Mouse (Mus musculus) hindbrain, embryonic 15.5 days (tissue): ENCODE data around the gene Zp3. TPM values are rescaled to one million over a fixed set of nuclear protein-coding genes. Genes with fewer than 3 reads are reported as not detected.

Source experiments
- ATAC-seq: fragments of 200-750 bp; cut with Nextera tagmentation; 2 replicates; pipeline ENCODE4 v1.8.0; 2017; ENCODE audit warnings: low read depth, moderate number of reproducible peaks, moderate TSS enrichment; ENCODE audit not compliant: low FRiP score
- H3K27ac ChIP-seq: fragments of 300-500 bp; sonication (generic); replicated peaks from 2 replicates; pipeline ENCODE4 v1.5.1; 2015; ENCODE audit warnings: mild to moderate bottlenecking, inconsistent platforms
- H3K27me3 ChIP-seq: fragments of 300-500 bp; sonication (generic); 2 replicates; pipeline ENCODE4 v1.6.1; 2015; ENCODE audit warnings: control low read depth, inconsistent platforms
- H3K36me3 ChIP-seq: fragments of 300-500 bp; sonication (generic); 2 replicates; pipeline ENCODE4 v1.6.1; 2015; ENCODE audit warnings: control low read depth, inconsistent platforms
- H3K4me1 ChIP-seq: fragments of 300-500 bp; sonication (generic); replicated peaks from 2 replicates; pipeline ENCODE4 v1.6.1; 2015; ENCODE audit warnings: control low read depth, inconsistent platforms
- H3K4me2 ChIP-seq: fragments of 300-500 bp; sonication (generic); 2 replicates; pipeline ENCODE4 v1.6.1; 2015; ENCODE audit warnings: moderate library complexity, mild to moderate bottlenecking, inconsistent platforms
- H3K4me3 ChIP-seq: fragments of 300-500 bp; sonication (generic); 2 replicates; pipeline ENCODE4 v1.5.1; 2015; ENCODE audit warnings: mild to moderate bottlenecking, inconsistent platforms
- H3K9ac ChIP-seq: fragments of 300-500 bp; sonication (generic); 2 replicates; pipeline ENCODE4 v1.6.1; 2015; ENCODE audit warnings: inconsistent platforms
- H3K9me3 ChIP-seq: fragments of 300-500 bp; sonication (generic); 2 replicates; pipeline ENCODE4 v1.6.1; 2016; ENCODE audit warnings: control low read depth, inconsistent platforms
- WGBS: fragments of 180-500 bp; shearing (Covaris S2); methylation state at CpG from one replicate; pipeline ENCODE4 v1.1.7; 2015; 5-methylcytosine and 5-hydroxymethylcytosine counted together
- polyA plus RNA-seq: library from polyadenylated mRNA; unstranded; fragments of >200 nt; fragmentation: Nextera tagmentation; extraction: Ambion mirVana; gene quantifications from 2 replicates; pipeline ENCODE4 v1.2.1, GENCODE M21; 2015

Gene Zp3
- polyA plus RNA-seq: 0.21 and 0.37 TPM in 2 replicates

DNA sequence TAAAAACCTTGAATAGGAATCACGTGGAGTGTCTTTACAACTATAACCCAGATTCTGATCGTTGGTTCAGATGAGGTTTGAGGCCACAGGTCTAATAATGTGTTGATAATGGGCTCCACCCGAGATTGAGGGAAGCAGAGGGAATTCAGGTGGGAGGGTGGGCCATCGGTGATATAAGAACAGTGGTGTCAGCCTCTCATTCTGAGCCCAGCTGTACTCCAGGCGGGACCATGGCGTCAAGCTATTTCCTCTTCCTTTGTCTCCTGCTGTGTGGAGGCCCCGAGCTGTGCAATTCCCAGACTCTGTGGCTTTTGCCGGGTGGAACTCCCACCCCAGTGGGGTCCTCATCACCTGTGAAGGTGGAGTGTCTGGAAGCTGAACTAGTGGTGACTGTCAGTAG, at the start of gene Zp3:
Zp3 (plus strand) TSS at position 196 of the 400 bp plus-strand sequence.
- no peaks in the 10 kb centered on the region for H3K9me3 ChIP-seq
- 71% methylated on average over 8 of the region's 8 CpGs for WGBS
- no peak within 1 kb of the TSS for H3K4me3 ChIP-seq
- H3K27ac ChIP-seq: no peak within 1 kb of the TSS
- ATAC-seq: no peak
- no peaks in the 10 kb centered on the region for H3K4me1 ChIP-seq
- H3K9ac ChIP-seq: no peak within 1 kb of the TSS
- H3K27me3 ChIP-seq: no peaks in the 10 kb centered on the region
- no peak within 1 kb of the TSS for H3K4me2 ChIP-seq
- no peaks in the 10 kb centered on the region for H3K36me3 ChIP-seq

DNA sequence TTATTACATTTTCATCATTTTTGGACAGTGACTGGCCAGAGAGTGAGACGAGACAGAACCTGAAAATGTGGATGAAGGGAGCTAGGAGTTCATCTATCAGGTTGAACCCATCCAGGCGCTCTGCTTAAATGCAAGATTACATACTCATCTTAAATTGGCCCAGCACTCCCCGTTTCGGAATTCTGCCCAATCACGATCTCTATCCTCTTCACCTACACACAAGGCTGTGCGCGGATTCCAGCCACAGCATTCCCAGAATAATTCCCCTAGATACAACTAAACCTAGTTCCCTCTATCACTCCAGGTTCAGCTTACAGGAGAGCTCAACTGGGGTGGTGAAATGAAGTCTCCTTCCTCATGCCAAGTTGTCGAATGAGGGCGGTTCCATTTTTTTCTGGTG, 48.4 kb upstream of the Zp3 start:
- ATAC-seq: no peak
- H3K9me3 ChIP-seq: no peaks in the 10 kb centered on the region
- peaks cover 62% of the 10 kb centered on the region for H3K4me1 ChIP-seq
- no peak overlapping the region for H3K27ac ChIP-seq
- H3K27me3 ChIP-seq: no peaks in the 10 kb centered on the region
- peaks cover 38% of the 10 kb centered on the region for H3K36me3 ChIP-seq
- H3K4me3 ChIP-seq: peak overlapping the region; percentile 93
- H3K9ac ChIP-seq: no peak overlapping the region
- peak overlapping the region; percentile 62 for H3K4me2 ChIP-seq
- 91% methylated on average over 9 of the region's 9 CpGs for WGBS

DNA sequence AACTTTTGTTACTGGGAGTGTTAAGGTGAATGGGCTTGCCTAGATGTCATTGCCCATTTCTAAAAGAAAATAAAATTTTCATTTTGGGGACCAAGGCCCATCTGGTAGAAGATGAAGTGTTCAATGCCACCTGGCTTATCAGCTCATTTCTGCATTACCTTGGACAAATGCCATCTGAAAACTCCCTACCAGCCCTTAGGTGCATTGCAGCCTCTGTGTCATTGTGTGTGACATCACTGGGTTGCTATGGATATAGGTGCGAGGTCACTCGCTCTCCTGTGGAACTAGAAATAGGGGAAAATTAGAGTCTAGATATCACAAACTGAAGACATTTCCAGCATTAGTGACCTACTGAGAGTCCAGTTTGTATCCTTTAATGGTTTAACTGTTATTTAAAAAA, 47.5 kb upstream of the Zp3 start:
- H3K4me3 ChIP-seq: peak overlapping the region; percentile 93
- H3K27me3 ChIP-seq: no peaks in the 10 kb centered on the region
- no peaks in the 10 kb centered on the region for H3K9me3 ChIP-seq
- H3K4me1 ChIP-seq: peaks cover 53% of the 10 kb centered on the region
- peak overlapping the region; percentile 62 for H3K4me2 ChIP-seq
- 43% methylated on average over 2 of the region's 2 CpGs for WGBS
- no peak for ATAC-seq
- peaks cover 31% of the 10 kb centered on the region for H3K36me3 ChIP-seq
- peak overlapping the region; percentile 91 for H3K9ac ChIP-seq
- peak overlapping the region; percentile 16; the same call in 1 of the 2 replicates for H3K27ac ChIP-seq

DNA sequence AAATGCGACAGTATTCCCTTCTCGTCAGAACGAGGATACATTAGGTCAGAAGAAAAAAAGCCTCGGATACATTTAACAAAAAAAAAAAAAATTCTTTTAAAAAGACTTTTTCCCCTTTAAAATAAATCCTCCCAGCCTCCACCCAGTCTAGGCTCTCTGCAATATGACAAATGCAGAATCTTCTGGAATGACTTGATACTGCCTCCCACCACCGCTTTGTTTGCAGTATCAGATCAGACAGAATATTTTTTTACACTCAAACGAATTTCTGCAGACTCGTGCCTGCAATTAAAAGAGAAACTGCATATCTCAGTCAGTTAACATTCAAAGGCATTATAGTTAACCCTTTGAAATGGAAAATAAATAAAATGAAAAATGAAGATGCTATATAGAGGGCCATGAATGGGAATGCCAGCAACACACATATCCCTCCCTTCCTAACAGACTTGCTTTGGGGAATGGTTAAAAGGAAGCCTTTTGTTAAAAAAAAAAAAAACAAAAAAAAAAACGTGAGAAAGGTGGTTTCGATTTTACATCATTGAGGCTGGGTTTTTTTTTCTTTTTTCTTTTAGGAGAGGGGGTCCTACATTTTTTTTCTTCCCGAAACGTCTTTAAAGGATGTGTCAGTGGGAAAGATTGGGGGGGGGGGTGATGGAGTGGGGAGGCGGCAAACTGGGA, 46.5 kb upstream of the Zp3 start:
- Histone ChIP-seq H3K4me1 (peaks cover 44% of the 10 kb centered on the region), H3K27ac (peak overlapping the region; percentile 98), H3K9me3 (no peaks in the 10 kb centered on the region), H3K36me3 (peaks cover 29% of the 10 kb centered on the region), H3K9ac (peak overlapping the region; percentile 91), H3K27me3 (no peaks in the 10 kb centered on the region), H3K4me2 (peak overlapping the region; percentile 62), H3K4me3 (peak overlapping the region; percentile 93)
- 9% methylated on average over 12 of the region's 12 CpGs for WGBS
- ATAC-seq: no peak

DNA sequence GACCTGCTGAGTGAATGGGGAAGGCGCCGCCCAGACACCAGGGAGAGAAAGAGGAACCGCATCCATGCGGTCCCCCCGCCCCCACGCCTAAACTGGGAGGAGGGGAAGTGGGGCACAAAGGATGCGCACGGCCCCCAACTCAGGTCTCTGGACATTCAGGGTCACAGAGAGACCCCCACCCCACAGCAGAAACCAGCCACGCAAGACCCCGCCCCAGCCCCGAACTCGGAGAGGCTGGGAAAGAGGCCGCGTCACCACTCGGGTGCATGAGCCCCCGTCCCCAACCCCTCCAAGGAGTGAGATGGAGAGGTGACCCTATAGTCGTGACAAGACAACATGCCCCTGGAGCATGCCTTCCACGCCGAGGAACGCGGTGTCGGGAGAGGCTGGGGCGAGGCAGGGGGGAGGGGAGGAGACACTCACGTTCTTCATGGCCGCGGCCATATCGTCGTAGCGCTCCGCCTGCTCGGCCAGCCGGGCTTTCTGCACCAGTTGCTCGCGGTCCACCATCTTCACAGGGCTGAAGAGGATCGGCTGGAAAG, 45.9 kb upstream of the Zp3 start:
- Histone ChIP-seq H3K4me3 (peak overlapping the region; percentile 93), H3K27me3 (no peaks in the 10 kb centered on the region), H3K9me3 (no peaks in the 10 kb centered on the region), H3K9ac (peak overlapping the region; percentile 91), H3K36me3 (peaks cover 29% of the 10 kb centered on the region), H3K27ac (peak overlapping the region; percentile 98), H3K4me2 (peak overlapping the region; percentile 62), H3K4me1 (peaks cover 39% of the 10 kb centered on the region)
- WGBS: 0% methylated on average over 35 of the region's 35 CpGs
- peak; percentile 83 for ATAC-seq

DNA sequence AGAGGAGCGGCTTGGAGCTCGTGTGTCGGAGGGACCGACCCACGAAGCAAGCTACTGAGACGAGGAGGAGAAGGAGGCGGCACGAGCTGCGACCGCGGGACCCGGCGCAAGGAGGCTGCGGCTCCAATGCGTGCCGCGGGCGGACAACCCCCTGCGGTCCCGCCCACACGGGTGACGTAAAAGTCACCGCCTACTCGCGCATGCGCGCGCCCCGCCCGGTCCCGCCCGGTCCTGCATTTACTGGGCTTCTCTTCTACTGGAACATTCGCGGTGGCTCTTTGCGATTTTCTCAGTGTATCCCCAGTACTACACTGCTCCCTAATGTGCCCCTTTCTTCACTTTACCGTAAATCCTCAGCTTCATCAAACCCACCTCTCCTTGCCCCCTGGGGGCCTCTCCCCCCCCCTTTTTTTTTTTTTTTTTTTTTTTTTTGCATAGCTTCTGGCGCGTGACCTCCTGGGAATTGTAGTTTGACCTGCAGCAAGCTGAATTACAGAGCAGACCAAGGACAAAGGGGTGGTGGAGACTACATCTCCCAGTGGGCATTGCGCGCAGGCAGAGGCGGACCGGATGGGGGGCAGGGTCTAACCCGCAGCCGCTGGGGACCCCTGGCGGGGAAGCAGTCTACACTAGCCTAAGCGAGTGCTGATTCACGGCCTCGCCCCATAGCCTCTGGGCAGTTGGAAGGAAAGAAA, 45.3 kb upstream of the Zp3 start, which contains the start of gene Ywhag:
Ywhag (minus strand) TSS at position 136 of the 695 bp plus-strand sequence.
- ATAC-seq: peak; percentile 94
- peaks cover 32% of the 10 kb centered on the region for H3K4me1 ChIP-seq
- WGBS: 0% methylated on average over 43 of the region's 48 CpGs
- peak within 1 kb of the TSS; percentile 91 for H3K9ac ChIP-seq
- peaks cover 22% of the 10 kb centered on the region for H3K36me3 ChIP-seq
- no peaks in the 10 kb centered on the region for H3K9me3 ChIP-seq
- H3K27ac ChIP-seq: peak within 1 kb of the TSS; percentile 98
- peak within 1 kb of the TSS; percentile 93 for H3K4me3 ChIP-seq
- no peaks in the 10 kb centered on the region for H3K27me3 ChIP-seq
- peak within 1 kb of the TSS; percentile 62 for H3K4me2 ChIP-seq

DNA sequence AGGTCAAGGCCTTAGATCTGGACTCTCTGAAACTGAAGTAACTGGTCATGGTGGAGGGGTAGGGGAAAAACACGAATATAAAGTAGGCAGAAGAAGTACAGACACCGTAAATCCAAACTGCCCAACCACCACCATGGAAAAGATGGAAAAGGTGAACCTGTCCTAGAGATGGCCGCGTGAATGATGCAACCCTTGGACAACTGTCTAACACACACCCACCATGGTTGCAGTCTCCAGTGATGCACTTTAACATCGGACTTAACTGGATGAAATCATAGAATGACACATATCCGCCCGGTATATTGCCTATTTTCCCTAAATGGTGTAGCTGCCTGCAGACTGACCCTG, 44.7 kb upstream of the Zp3 start:
- Histone ChIP-seq H3K4me2 (peak overlapping the region; percentile 62), H3K4me3 (peak overlapping the region; percentile 93), H3K4me1 (peaks cover 27% of the 10 kb centered on the region), H3K36me3 (peaks cover 18% of the 10 kb centered on the region), H3K9me3 (no peaks in the 10 kb centered on the region), H3K27me3 (no peaks in the 10 kb centered on the region), H3K27ac (peak overlapping the region; percentile 98), H3K9ac (peak overlapping the region; percentile 91)
- ATAC-seq: peak; percentile 16
- 51% methylated on average over 7 of the region's 7 CpGs for WGBS

DNA sequence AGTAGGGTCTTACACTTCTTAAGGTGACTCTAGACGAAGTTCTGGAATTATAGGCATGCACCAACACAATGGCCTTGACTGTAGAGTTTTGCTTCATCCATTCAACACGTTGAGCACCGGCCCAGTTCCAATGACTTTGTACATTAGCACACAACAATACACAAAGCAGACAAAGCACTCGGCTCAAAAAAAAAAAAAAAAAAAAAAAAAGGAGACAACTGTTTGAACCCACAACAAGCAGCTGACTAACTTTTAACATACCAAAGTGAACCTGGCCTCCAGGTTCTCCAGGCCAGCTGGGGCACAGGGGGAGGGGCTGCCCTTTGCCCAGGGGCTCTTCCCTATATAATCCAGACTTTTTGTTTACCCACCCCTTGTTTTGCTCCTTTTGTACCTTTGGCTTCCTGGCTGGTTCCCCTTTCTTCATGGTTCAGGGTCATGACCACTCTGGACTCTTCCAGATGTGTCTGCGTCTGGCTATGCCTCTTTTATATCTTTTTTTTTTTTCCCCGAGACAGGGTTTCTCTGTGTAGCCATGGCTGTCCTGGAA, 44.2 kb upstream of the Zp3 start:
- Histone ChIP-seq H3K4me2 (no peak overlapping the region), H3K9ac (no peak overlapping the region), H3K36me3 (peaks cover 12% of the 10 kb centered on the region), H3K4me1 (peaks cover 21% of the 10 kb centered on the region), H3K4me3 (no peak overlapping the region), H3K27me3 (no peaks in the 10 kb centered on the region), H3K27ac (peak overlapping the region; percentile 98), H3K9me3 (no peaks in the 10 kb centered on the region)
- no peak for ATAC-seq
- WGBS: 74% methylated on average over 6 of the region's 6 CpGs

DNA sequence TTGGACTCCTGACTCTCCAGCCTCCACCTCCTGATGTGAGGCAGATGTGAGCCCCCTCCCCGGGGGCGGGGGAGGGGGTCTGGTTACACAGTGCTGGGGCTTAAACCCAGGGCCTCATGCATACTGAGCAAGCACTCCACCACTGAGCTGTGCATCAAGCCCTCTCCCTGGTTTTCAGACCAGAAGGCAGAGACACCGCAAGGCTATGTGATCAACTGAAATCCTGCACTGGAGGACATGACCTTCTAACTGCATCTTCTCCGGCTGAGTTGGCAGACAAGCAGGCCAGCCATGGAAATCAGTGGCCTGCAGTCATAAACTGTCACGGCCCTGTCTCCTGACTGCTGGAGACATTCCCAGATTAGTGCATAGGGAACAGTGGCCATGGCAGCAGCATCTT, 39.3 kb upstream of the Zp3 start:
- Histone ChIP-seq H3K9me3 (no peaks in the 10 kb centered on the region), H3K9ac (no peak overlapping the region), H3K27ac (no peak overlapping the region), H3K4me2 (no peak overlapping the region), H3K27me3 (no peaks in the 10 kb centered on the region), H3K4me3 (no peak overlapping the region), H3K36me3 (no peaks in the 10 kb centered on the region), H3K4me1 (no peaks in the 10 kb centered on the region)
- 61% methylated on average over 4 of the region's 5 CpGs for WGBS
- ATAC-seq: no peak

DNA sequence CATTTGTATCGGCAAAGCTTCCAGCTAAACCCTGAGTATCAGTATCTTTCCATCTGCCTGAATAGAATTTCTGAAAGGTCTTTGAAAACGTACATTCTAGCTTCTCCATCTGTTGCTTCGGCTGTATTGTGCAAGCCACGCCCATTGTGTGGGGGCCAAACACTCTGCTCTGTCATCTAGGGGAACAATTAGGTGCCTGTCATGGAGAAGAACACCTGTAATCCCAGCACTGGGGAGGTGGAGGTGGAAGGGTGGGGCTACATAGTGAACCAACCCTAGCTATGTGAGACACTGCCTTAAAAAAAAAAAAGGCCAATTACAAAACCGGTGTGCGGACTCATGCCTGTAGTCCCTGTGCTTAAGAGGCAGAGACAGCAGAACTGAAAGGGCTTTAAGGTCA, 37.2 kb upstream of the Zp3 start:
- no peak overlapping the region for H3K4me2 ChIP-seq
- 71% methylated on average over 6 of the region's 6 CpGs for WGBS

DNA sequence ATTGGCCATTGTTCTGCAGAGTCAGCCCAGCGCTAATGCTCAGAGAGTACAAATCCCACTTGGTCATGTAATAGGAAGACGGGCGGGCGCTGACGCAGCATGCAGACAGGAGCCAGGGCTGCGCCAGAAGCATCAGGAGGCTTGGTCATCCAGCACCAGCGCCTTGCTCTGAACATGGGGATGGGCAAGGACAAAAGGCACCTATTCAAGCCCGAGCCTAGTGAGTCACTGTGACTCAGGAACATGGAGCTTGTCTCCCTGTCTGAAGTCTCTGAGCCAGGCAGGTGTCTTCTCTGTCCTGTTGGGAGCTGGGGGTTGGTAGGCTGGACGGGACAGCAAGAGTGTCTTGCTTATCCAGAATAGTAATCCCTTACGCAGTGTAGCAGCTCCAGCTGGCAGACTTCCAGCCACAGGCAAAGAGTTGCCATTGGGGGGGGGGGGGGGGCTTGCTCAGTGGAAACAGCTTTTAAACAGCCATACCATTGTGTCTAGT, 33.9 kb upstream of the Zp3 start:
- H3K4me3 ChIP-seq: no peak overlapping the region
- 39% methylated on average over 10 of the region's 10 CpGs for WGBS
- no peaks in the 10 kb centered on the region for H3K9me3 ChIP-seq
- 0 out of 2 replicates have a peak overlapping the region, but pooled peaks have one; percentile 45 for H3K27ac ChIP-seq
- peaks cover 6% of the 10 kb centered on the region for H3K4me1 ChIP-seq
- H3K9ac ChIP-seq: no peak overlapping the region
- H3K36me3 ChIP-seq: no peaks in the 10 kb centered on the region
- peak overlapping the region; percentile 32 for H3K4me2 ChIP-seq
- peak; percentile 30; the same call in 1 of the 2 replicates for ATAC-seq
- no peaks in the 10 kb centered on the region for H3K27me3 ChIP-seq

More for the DNA sequence above, 37.2 kb upstream of the Zp3 start:
- no peak overlapping the region for H3K4me3 ChIP-seq
- peaks cover 6% of the 10 kb centered on the region for H3K4me1 ChIP-seq
- ATAC-seq: no peak
- H3K9ac ChIP-seq: no peak overlapping the region
- no peaks in the 10 kb centered on the region for H3K9me3 ChIP-seq
- H3K27me3 ChIP-seq: no peaks in the 10 kb centered on the region
- H3K36me3 ChIP-seq: no peaks in the 10 kb centered on the region
- H3K27ac ChIP-seq: no peak overlapping the region

DNA sequence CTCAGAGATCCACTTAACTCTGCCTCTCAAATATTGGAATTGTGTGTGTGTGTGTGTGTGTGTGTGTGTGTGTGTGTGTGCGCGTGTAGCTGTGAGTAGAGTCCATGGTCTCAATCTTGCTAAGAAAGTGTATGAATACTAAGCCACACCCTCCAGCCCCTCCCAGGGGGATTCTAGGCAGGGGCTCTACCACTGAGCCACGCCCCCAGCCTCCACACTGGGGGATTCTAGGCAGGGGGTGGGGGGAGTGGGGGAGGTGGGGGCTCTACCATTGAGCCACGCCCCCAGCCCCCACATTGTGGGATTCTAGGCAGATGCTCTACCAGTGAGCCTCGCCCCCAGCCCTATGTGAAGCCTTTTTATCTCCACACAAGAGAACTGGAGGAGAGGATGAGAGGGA, 33.3 kb upstream of the Zp3 start:
- no peaks in the 10 kb centered on the region for H3K36me3 ChIP-seq
- H3K27ac ChIP-seq: no peak overlapping the region
- ATAC-seq: no peak
- no peaks in the 10 kb centered on the region for H3K9me3 ChIP-seq
- H3K4me3 ChIP-seq: no peak overlapping the region
- H3K27me3 ChIP-seq: no peaks in the 10 kb centered on the region
- H3K4me2 ChIP-seq: no peak overlapping the region
- H3K4me1 ChIP-seq: peaks cover 6% of the 10 kb centered on the region
- 72% methylated on average over 4 of the region's 5 CpGs for WGBS
- H3K9ac ChIP-seq: no peak overlapping the region
